12 mouse cellular contexts compared by ENCODE assay signal in the genomic region with DNA sequence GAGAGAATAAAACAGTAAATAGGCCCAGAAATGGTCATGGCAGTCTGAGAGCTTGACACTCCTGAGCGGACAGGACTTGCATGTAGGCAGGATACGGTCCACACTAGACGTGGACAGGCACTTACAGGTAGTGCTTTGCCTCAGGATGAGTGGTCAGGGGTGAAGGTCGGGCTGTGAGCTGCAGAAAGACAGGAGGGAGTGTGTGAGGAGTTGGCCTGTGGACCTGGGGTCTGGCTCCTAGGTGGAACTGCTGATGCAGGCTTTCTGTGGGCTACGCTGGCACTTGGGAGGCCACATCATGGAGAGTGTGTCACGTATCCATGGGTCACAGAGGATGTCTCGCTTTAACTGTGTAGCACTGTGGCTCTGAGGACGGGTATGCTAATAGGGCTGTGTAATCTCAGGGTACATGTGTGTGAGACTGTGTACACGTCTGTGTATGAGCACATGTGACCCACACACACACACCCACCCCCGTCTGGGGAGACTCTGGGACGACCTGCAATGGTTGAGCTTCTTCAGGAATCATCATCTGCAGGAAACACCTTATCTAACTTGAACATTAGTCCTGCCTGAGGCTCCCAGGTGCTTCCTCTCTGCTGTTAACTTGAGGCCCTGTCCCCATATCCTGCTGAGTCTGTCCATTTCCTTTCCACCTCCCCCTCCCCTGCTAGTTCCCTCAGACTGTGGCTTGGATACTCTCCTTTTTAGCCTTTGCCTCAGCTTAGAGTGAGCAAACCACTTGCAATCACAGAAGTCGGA. TPM values are rescaled to one million over a fixed set of nuclear protein-coding genes. Genes with fewer than 3 reads are reported as not detected.
A peak's percentile ranks its signal among the peaks of the same experiment; 100 is the strongest.
DNase-seq lines count a peak whose midpoint lies in the region; ATAC-seq lines count a peak whose summit lies in the region.
"Had no signal": no experiment of that assay in that cellular context is flagged by ENCODE, and none has a peak within 500 bp of the region (broad histone marks: within the 10 kb centered on the region; RNA-seq: fewer than 3 reads in every experiment).

No protein-coding gene starts in this region.

- H3K4me2 ChIP-seq in heart, embryonic 11.5 days: no peak overlapping the region
- H3K4me2 ChIP-seq: forebrain, embryonic 13.5 days had no signal

- H3K9ac ChIP-seq in heart, embryonic 11.5 days (ENCODE audit: low read depth, low read length): no peak overlapping the region
- H3K9ac ChIP-seq: forebrain, embryonic 13.5 days had no signal

- intact Hi-C loops in heart, postnatal 36 days (cut with DNase I): no loop called here

- peak; percentile 40; the same call in 1 of the 2 replicates for ATAC-seq in heart, embryonic 11.5 days (replicated peaks; ENCODE audit: insufficient number of reproducible peaks, low FRiP score, low TSS enrichment)
- peak; percentile 88 for ATAC-seq in granulocyte monocyte progenitor cell, adult 5-6 weeks (replicated peaks; ENCODE audit: poor library complexity, severe bottlenecking)
- ATAC-seq in megakaryocyte, adult 5-6 weeks (ENCODE audit: poor library complexity, severe bottlenecking): peak; percentile 67
- ATAC-seq: forebrain, embryonic 13.5 days; hindbrain, postnatal 0 days had no signal

- peaks cover 18% of the 10 kb centered on the region for H3K4me1 ChIP-seq in heart, embryonic 11.5 days (ENCODE audit: control insufficient read depth, insufficient read depth, low read length)
- no peaks in the 10 kb centered on the region for H3K4me1 ChIP-seq in midbrain, embryonic 10.5 days
- H3K4me1 ChIP-seq: forebrain, embryonic 13.5 days had no signal

- H3K9me3 ChIP-seq in heart, embryonic 11.5 days (replicated peaks; ENCODE audit: control insufficient read depth, low read length): no peaks in the 10 kb centered on the region
- H3K9me3 ChIP-seq in midbrain, embryonic 10.5 days (replicated peaks): no peaks in the 10 kb centered on the region
- H3K9me3 ChIP-seq: forebrain, embryonic 13.5 days had no signal

- H3K27me3 ChIP-seq in heart, embryonic 11.5 days (ENCODE audit: control insufficient read depth, insufficient read depth, low read length): no peaks in the 10 kb centered on the region; the same call in 1 of the 2 replicates
- no peaks in the 10 kb centered on the region; the same call in 1 of the 2 replicates for H3K27me3 ChIP-seq in midbrain, embryonic 10.5 days (ENCODE audit: low read depth, poor library complexity, severe bottlenecking)
- H3K27me3 ChIP-seq: forebrain, embryonic 13.5 days had no signal

- WGBS in heart, embryonic 11.5 days (ENCODE audit: insufficient replicate concordance): 56% methylated on average over 12 of the region's 12 CpGs
- 73% methylated on average over 12 of the region's 12 CpGs for WGBS in midbrain, embryonic 10.5 days

- DNase-seq in heart, postnatal 36 days: no peak
- peak; percentile 98 for DNase-seq in 416B (ENCODE audit: low read depth)
- DNase-seq in MN1 (ENCODE audit: low spot score): no peak
- DNase-seq in retina, postnatal 1 day: no peak
- DNase-seq in midbrain, embryonic 10.5 days (ENCODE audit: low spot score): no peak
- DNase-seq: cerebellum, adult 9-11 months had no signal

- H3K4me3 ChIP-seq in heart, embryonic 11.5 days (ENCODE audit: low read depth, low read length): no peak overlapping the region
- no peak overlapping the region for H3K4me3 ChIP-seq in midbrain, embryonic 10.5 days
- H3K4me3 ChIP-seq: forebrain, embryonic 13.5 days had no signal

- no peaks in the 10 kb centered on the region for H3K36me3 ChIP-seq in heart, embryonic 11.5 days (ENCODE audit: control insufficient read depth, insufficient read depth, low read length)
- no peaks in the 10 kb centered on the region for H3K36me3 ChIP-seq in midbrain, embryonic 10.5 days

- H3K27ac ChIP-seq in heart, embryonic 11.5 days (ENCODE audit: low read depth, low read length): peak overlapping the region; percentile 55
- H3K27ac ChIP-seq in midbrain, embryonic 10.5 days (replicated peaks): no peak overlapping the region
- H3K27ac ChIP-seq: forebrain, embryonic 13.5 days; hindbrain, postnatal 0 days had no signal

RNA-seq across cellular contexts. Expression of gene Dusp2, which starts 7.7 kb away (rescaled TPM):
- 17.4 and 18.3 TPM in 2 replicates for polyA plus RNA-seq in heart, embryonic 11.5 days (2014; fragmentation: Nextera tagmentation; extraction: Ambion mirVana)
- total RNA-seq in heart, postnatal 36 days (2021): under 1 TPM; 0.36 to 0.38 TPM
- total RNA-seq in granulocyte monocyte progenitor cell, adult 5-6 weeks (2014; fragmentation: Nextera tagmentation): 22.3 and 33.3 TPM in 2 replicates
- total RNA-seq in granulocyte monocyte progenitor cell, adult 5-6 weeks (2017): 50.4 and 51.2 TPM in 2 replicates
- 8.6 and 10.9 TPM in 2 replicates for total RNA-seq in megakaryocyte, adult 5-6 weeks (2015)
- 10.1 and 10.9 TPM in 2 replicates for total RNA-seq in megakaryocyte, adult 5-6 weeks (2017)
- polyA plus RNA-seq in midbrain, embryonic 10.5 days (2016; fragmentation: Nextera tagmentation; extraction: Ambion mirVana): 3.2 and 3.9 TPM in 2 replicates

RNA-seq across cellular contexts. Expression of gene Astl, which starts 10.2 kb away (rescaled TPM):
- not detected in 2 replicates for polyA plus RNA-seq in heart, embryonic 11.5 days (2014; fragmentation: Nextera tagmentation; extraction: Ambion mirVana)
- total RNA-seq in heart, postnatal 36 days (2021): not detected
- total RNA-seq in granulocyte monocyte progenitor cell, adult 5-6 weeks (2014; fragmentation: Nextera tagmentation): 0.60 TPM in 1 of 2 replicates, not detected in the other
- total RNA-seq in granulocyte monocyte progenitor cell, adult 5-6 weeks (2017): 0.04 and 0.21 TPM in 2 replicates
- total RNA-seq in megakaryocyte, adult 5-6 weeks (2015): 0.18 TPM in 1 of 2 replicates, not detected in the other
- total RNA-seq in megakaryocyte, adult 5-6 weeks (2017): 0.07 TPM in 1 of 2 replicates, not detected in the other
- polyA plus RNA-seq in midbrain, embryonic 10.5 days (2016; fragmentation: Nextera tagmentation; extraction: Ambion mirVana): not detected in 2 replicates
- total RNA-seq: hindbrain, postnatal 0 days had no signal
- polyA plus RNA-seq: C2C12; forebrain, embryonic 13.5 days; hindbrain, postnatal 0 days had no signal

RNA-seq across cellular contexts. Expression of gene Adra2b, which starts 34.7 kb away (rescaled TPM):
- polyA plus RNA-seq in heart, embryonic 11.5 days (2014; fragmentation: Nextera tagmentation; extraction: Ambion mirVana): 10.2 and 12.0 TPM in 2 replicates
- total RNA-seq in heart, postnatal 36 days (2021): 1 to 10 TPM in 1 of 2 experiments, under 1 TPM in 1; 0.80 to 1.2 TPM
- total RNA-seq in granulocyte monocyte progenitor cell, adult 5-6 weeks (2014; fragmentation: Nextera tagmentation): not detected in 2 replicates
- total RNA-seq in granulocyte monocyte progenitor cell, adult 5-6 weeks (2017): not detected in 2 replicates
- not detected in 2 replicates for total RNA-seq in megakaryocyte, adult 5-6 weeks (2015)
- not detected in 2 replicates for total RNA-seq in megakaryocyte, adult 5-6 weeks (2017)
- 2.6 and 2.8 TPM in 2 replicates for polyA plus RNA-seq in midbrain, embryonic 10.5 days (2016; fragmentation: Nextera tagmentation; extraction: Ambion mirVana)
- polyA plus RNA-seq: C2C12 had no signal

RNA-seq across cellular contexts. Expression of gene Stard7, which starts 58.3 kb away (rescaled TPM):
- polyA plus RNA-seq in heart, embryonic 11.5 days (2014; fragmentation: Nextera tagmentation; extraction: Ambion mirVana): 101 and 103 TPM in 2 replicates
- total RNA-seq in heart, postnatal 36 days (2021): 100 to 1,000 TPM; 157 to 170 TPM
- total RNA-seq in granulocyte monocyte progenitor cell, adult 5-6 weeks (2014; fragmentation: Nextera tagmentation): 69.6 and 84.0 TPM in 2 replicates
- 131 and 143 TPM in 2 replicates for total RNA-seq in granulocyte monocyte progenitor cell, adult 5-6 weeks (2017)
- total RNA-seq in megakaryocyte, adult 5-6 weeks (2015): 38.5 and 42.0 TPM in 2 replicates
- total RNA-seq in megakaryocyte, adult 5-6 weeks (2017): 65.1 and 87.4 TPM in 2 replicates
- 81.9 and 86.0 TPM in 2 replicates for polyA plus RNA-seq in midbrain, embryonic 10.5 days (2016; fragmentation: Nextera tagmentation; extraction: Ambion mirVana)

Comparison
In these comparisons a context has a peak if more than half of its experiments do, and no peak if none do; other contexts are left out.
1. RNA of gene Dusp2, which starts 7.7 kb away (total RNA-seq): 22.3 to 51.2 TPM in granulocyte monocyte progenitor cell, adult 5-6 weeks and 8.6 to 10.9 TPM in megakaryocyte, adult 5-6 weeks; 0.36 to 0.38 TPM in heart, postnatal 36 days; every median in the first group is over 4 times any median in the second.
2. Peak in every context shown above with its lines, with median percentiles within 50 percentile points of each other: ATAC-seq.